Mouse (Mus musculus) cerebellum, adult 2 months (tissue): Measurements from ENCODE around the gene Nckap5.

Experiments
- CTCF ChIP-seq: fragments of 200-500 bp; IDR thresholded peaks from 2 replicates; pipeline ENCODE4 v1.5.1; 2011; ENCODE audit warnings: low read depth, mild to moderate bottlenecking, control low read depth, low read length, moderate library complexity, borderline replicate concordance; ENCODE audit not compliant: insufficient read depth
- POLR2A ChIP-seq: fragments of 200-500 bp; IDR thresholded peaks from 2 replicates; pipeline ENCODE4 v1.6.1; 2011; ENCODE audit warnings: low read length, control low read depth, borderline replicate concordance; ENCODE audit not compliant: insufficient read depth

DNA sequence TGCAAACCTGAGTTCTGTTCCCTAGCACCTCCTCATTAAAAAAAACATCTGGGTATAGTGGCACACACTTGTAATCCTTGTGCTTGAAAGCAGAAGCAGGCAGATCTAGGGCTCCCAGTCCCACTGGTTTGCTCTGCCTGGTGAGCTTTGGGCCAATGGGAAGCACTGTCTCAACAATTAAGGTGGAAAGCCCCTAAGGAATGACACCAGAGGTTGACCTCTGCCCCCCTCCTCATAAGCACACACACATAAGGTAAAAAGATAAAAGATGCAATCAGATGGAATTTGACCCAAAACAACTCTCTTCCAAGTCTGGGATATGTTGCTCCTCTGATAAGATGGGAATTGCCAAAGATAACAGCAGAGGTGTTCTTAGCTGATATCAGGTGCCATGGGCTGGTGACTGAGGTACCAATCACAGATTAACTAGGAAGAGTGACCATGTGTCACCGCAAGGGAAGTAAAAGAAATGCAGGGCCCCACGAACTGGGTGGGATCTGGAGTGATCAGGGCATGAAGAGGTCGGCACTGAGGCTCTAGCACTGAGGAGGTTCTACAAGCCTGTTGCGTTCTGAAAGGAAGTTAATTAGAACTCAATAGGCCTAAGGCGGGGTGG is 110.8 kb downstream of the Nckap5 start:
- TF ChIP-seq CTCF (no peak), POLR2A (no peak)
